Mouse (Mus musculus): ENCODE results near the gene Lgals3. TPM values are rescaled to one million over a fixed set of nuclear protein-coding genes. Genes with fewer than 3 reads are reported as not detected.

The Lgals3 gene
- polyA plus RNA-seq, 1 experiment from 2014 or later: 2.6 TPM

DNA sequence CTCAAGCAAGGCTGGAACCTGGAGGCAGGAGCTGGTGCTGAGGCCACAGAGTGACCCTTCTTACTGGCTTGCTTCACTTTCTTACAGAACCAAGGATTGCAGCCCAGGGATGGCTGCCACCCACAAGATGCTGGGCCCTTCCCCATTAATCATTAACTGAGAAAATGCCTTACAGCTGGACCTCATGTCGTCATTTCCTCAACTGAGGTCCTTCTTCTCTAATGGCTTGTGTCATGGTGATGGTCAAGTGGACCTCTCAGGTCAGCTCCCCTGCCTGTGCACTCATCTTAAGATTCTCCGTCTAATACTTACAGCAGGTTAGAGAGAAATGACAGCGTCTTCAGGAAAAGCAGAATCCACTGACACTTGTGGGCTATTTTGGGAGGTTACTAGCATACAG, 49.8 kb downstream of the Lgals3 start:
- no peak for ATAC-seq (replicated peaks)

DNA sequence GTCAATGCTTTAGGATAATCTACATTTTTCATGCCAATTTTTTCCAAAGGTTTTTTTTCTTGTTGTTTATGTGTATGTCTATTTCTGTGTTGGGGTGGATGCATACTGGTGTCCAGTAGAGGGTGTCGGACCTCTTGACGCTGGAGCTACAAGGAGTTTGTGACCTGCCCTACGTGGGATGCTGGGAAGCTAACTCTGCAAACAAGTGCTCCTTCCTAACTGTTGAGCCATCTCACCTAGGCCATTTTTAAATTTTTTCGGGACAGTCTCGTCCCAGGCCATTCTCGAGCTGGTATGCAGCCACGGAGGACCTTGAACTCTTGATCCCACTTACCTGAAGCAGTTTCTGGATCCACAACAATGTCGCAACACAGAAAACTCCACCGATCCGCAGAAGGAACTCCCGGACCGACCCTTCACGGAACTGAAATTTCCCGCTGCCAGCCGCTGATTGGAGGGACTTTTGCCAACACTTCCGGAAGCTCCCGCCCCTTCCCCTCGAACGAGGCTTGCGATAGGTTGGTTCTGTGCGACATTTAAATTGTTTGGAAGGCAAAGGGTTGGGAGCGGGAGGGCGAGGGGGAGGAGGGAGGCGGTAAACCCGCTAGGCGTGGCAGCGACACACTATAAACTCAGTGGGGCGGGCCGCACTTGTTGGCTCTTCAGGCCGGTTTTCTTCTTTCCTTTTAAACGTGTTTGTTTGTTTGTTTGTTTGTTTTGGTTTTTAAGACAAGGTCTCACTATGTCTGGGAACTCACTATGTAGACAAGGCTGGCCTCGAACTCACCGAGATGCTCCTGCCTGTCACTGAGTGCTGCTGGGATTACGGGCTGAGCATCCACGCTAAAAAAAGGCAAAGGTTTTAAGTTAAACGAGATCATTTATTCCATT, 50.5 kb downstream of the Lgals3 start, which contains the start of gene Dlgap5:
Dlgap5 (minus strand) TSS at position 633 of the 891 bp plus-strand sequence.
- Histone ChIP-seq H3K27me3 (no peaks in the 10 kb centered on the region), H3K4me1 (peaks cover 17% of the 10 kb centered on the region), H3K4me3 (peak within 1 kb of the TSS; percentile 49), H3K9ac (replicated peaks) (peak within 1 kb of the TSS; percentile 32), H3K27ac (replicated peaks) (no peak within 1 kb of the TSS), H3K4me2 (replicated peaks) (peak within 1 kb of the TSS; percentile 68), H3K9me3 (no peaks in the 10 kb centered on the region), H3K36me3 (no peaks in the 10 kb centered on the region; the same call in 1 of the 2 replicates)
- WGBS: 3% methylated on average over 36 of the region's 36 CpGs
- peak; percentile 98 for ATAC-seq (replicated peaks)

More for the DNA sequence above, 49.8 kb downstream of the Lgals3 start:
- no peak overlapping the region for H3K27ac ChIP-seq (replicated peaks)
- H3K4me2 ChIP-seq (replicated peaks): peak overlapping the region; percentile 68
- 39% methylated on average over 3 of the region's 3 CpGs for WGBS
- H3K36me3 ChIP-seq: no peaks in the 10 kb centered on the region; the same call in 1 of the 2 replicates
- no peaks in the 10 kb centered on the region for H3K27me3 ChIP-seq
- H3K9me3 ChIP-seq: no peaks in the 10 kb centered on the region
- peak overlapping the region; percentile 28; the same call in 1 of the 2 replicates for H3K9ac ChIP-seq (replicated peaks)
- H3K4me1 ChIP-seq: peaks cover 17% of the 10 kb centered on the region
- H3K4me3 ChIP-seq: peak overlapping the region; percentile 49

DNA sequence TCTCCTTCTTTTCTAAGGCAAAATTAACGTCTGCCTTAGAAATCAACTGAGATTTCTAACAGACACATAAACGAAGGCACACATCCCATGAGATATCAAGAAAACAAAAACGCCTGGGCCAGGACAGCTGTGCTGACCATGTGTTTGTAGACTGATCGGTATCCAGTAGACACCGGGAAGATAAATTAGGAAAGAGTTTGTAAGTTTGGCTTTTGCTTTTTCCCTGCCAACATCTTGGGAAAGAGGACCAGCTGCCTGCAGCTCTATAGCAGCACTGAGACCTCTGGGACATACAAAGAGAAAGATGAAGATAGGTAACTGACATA, 51.1 kb downstream of the Lgals3 start:
- no peaks in the 10 kb centered on the region; the same call in 1 of the 2 replicates for H3K36me3 ChIP-seq
- peak overlapping the region; percentile 49 for H3K4me3 ChIP-seq
- peak overlapping the region; percentile 68 for H3K4me2 ChIP-seq (replicated peaks)
- 51% methylated on average over 5 of the region's 5 CpGs for WGBS
- ATAC-seq (replicated peaks): no peak
- peak overlapping the region; percentile 32; the same call in 1 of the 2 replicates for H3K9ac ChIP-seq (replicated peaks)
- no peaks in the 10 kb centered on the region for H3K27me3 ChIP-seq
- no peak overlapping the region for H3K27ac ChIP-seq (replicated peaks)
- H3K4me1 ChIP-seq: peaks cover 17% of the 10 kb centered on the region
- H3K9me3 ChIP-seq: no peaks in the 10 kb centered on the region

DNA sequence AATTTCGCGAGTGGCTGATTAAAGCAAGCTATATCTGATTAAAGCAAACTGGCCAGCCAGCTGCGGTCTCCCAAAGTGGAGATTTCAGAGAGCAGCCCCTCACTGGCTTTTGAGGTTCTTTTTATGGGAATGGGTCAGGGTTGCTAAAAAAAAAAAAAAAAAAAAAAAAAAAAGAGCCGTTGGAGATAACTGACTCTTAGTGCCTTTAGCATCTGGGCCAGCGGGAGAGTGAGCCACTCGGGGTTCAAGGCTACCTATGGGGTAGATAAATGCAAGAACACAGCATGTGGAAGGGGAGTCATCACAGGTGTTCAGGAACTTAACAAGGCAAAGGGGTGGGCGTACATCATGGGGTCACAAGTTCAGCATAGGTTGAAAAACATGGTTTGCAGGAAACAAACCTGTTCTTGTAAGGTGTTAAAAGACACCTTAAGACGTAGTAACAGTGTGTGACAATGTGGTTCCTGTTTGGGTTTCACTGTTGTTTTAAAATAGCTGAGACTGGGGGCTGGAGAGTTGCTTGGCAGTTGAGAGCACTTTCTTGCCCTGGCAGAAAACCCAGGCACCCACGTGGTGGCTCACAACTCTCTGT, 51.6 kb downstream of the Lgals3 start:
- Histone ChIP-seq H3K4me2 (replicated peaks) (no peak overlapping the region), H3K4me1 (peaks cover 17% of the 10 kb centered on the region), H3K27me3 (no peaks in the 10 kb centered on the region), H3K4me3 (no peak overlapping the region), H3K36me3 (no peaks in the 10 kb centered on the region; the same call in 1 of the 2 replicates), H3K27ac (replicated peaks) (no peak overlapping the region), H3K9me3 (no peaks in the 10 kb centered on the region), H3K9ac (replicated peaks) (no peak overlapping the region)
- no peak for ATAC-seq (replicated peaks)
- WGBS: 92% methylated on average over 9 of the region's 9 CpGs

DNA sequence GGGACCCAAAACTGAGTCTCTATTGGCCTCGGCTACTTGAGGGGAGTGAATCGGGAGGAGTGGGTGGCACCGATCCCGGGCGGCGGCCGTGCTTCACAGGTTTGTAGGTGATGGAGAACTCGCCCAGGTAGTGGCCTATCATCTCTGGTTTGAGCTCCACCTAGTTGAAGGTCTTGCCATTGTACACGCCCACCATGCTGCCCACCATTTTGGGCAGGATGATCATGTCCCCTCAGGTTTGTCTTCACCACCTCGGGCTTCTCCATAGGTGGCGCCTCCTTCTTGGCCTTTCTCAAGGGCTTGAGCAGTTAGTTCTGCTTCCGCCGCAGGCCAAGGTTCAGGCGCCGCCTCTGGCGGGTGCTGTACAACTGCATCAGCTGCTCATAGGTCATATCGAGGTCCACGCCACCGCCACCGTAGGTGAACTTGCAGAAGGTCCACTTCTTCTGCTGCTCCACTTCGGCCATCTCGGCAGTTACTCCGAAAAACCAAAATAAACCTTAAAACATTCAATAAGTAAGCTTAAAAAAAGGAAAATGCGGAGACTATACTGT, 52.2 kb downstream of the Lgals3 start:
- Histone ChIP-seq H3K4me3 (no peak overlapping the region), H3K27me3 (no peaks in the 10 kb centered on the region), H3K9me3 (no peaks in the 10 kb centered on the region), H3K36me3 (no peaks in the 10 kb centered on the region), H3K9ac (replicated peaks) (no peak overlapping the region), H3K4me2 (replicated peaks) (no peak overlapping the region), H3K27ac (replicated peaks) (no peak overlapping the region), H3K4me1 (peaks cover 17% of the 10 kb centered on the region)
- ATAC-seq (replicated peaks): no peak
- WGBS: 94% methylated on average over 24 of the region's 24 CpGs

DNA sequence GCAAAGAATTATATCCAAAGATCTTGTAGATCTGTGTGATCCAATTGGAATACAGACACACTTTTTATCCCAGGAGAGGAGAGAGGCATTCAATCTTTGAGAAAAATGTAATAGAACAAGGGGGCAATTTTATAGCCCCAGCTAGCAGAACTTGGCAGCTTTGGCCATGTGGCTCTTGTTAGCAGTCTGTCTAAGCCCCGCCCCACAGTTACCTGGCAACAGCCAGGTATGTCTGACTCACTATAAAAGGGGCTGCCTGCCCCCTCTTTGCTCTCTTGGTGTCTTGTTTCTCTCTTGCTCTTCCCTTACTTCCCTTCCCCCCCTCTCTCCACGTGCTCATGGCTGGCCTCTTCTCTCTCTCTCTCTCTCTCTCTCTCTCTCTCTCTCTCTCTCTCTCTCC, 54.1 kb downstream of the Lgals3 start:
- Histone ChIP-seq H3K36me3 (no peaks in the 10 kb centered on the region), H3K27ac (replicated peaks) (no peak overlapping the region), H3K9me3 (no peaks in the 10 kb centered on the region), H3K4me1 (peaks cover 17% of the 10 kb centered on the region), H3K4me2 (replicated peaks) (no peak overlapping the region), H3K9ac (replicated peaks) (no peak overlapping the region), H3K27me3 (no peaks in the 10 kb centered on the region), H3K4me3 (no peak overlapping the region)
- 55% methylated on average over 2 of the region's 2 CpGs for WGBS
- ATAC-seq (replicated peaks): no peak

DNA sequence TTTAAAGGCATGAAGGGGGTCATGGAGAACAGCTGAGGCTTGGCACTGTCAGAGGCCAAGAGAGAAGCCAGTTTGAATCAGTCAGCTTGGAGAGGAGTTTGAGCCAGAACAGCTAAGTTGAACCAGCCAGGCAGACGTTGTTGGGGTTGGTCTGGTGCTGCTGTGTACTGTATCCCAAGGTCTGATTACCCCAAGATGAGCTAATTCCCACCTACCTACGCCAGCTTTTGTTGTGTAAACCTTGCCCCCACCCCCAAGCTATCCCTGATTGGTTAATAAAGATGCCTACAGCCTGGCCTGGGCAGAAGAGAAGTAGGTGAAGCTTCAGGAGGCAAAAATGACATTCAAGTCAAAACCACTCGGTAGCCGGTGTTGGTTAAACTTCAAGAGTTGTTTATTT, 54.9 kb downstream of the Lgals3 start:
- Histone ChIP-seq H3K27ac (replicated peaks) (no peak overlapping the region), H3K4me3 (no peak overlapping the region), H3K9ac (replicated peaks) (no peak overlapping the region), H3K4me1 (peaks cover 9% of the 10 kb centered on the region), H3K4me2 (replicated peaks) (no peak overlapping the region), H3K27me3 (no peaks in the 10 kb centered on the region), H3K9me3 (no peaks in the 10 kb centered on the region), H3K36me3 (no peaks in the 10 kb centered on the region)
- WGBS: 75% methylated on average over 4 of the region's 4 CpGs
- no peak for ATAC-seq (replicated peaks)

DNA sequence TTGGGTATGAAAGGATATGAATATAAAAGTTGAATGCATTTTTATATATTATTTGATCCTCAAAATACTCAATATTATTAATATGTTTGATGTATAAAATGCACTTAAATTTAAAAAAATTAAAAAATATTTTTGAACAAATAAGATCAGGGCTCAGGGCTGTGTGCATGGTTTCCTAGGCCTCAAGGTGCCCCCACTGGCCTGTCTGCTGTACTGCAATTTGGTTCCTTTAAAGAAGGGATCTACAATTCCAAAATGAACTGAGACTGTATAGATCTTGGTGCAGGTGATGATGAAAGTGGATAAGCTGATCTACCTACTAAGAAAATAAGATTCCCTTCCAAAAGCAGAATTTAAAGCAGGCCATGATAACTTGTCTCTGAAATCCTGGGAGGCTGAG, 65.4 kb downstream of the Lgals3 start:
- Histone ChIP-seq H3K27ac (replicated peaks) (no peak overlapping the region), H3K4me1 (no peaks in the 10 kb centered on the region), H3K9ac (replicated peaks) (no peak overlapping the region), H3K36me3 (no peaks in the 10 kb centered on the region), H3K27me3 (no peaks in the 10 kb centered on the region), H3K4me2 (replicated peaks) (no peak overlapping the region), H3K9me3 (no peaks in the 10 kb centered on the region), H3K4me3 (no peak overlapping the region)
- no peak for ATAC-seq (replicated peaks)

Other genes with a start within 250 kb of the Lgals3 start
- gene Gch1, start 178.3 kb upstream of the Lgals3 start, polyA plus RNA-seq (2015; fragmentation: Nextera tagmentation; extraction: Ambion mirVana): 1.7 and 2.3 TPM in 2 replicates
- 17.7 and 19.9 TPM in 2 replicates for gene Wdhd1, start 90.9 kb upstream of the Lgals3 start, polyA plus RNA-seq (2015; fragmentation: Nextera tagmentation; extraction: Ambion mirVana)
- gene Socs4, start 90.8 kb upstream of the Lgals3 start, polyA plus RNA-seq (2015; fragmentation: Nextera tagmentation; extraction: Ambion mirVana): 3.1 and 3.6 TPM in 2 replicates
- 58.8 and 59.7 TPM in 2 replicates for gene Mapk1ip1l, start 69.5 kb upstream of the Lgals3 start, polyA plus RNA-seq (2015; fragmentation: Nextera tagmentation; extraction: Ambion mirVana)
- 17.7 and 22.4 TPM in 2 replicates for gene Dlgap5, start 50.7 kb downstream of the Lgals3 start, polyA plus RNA-seq (2015; fragmentation: Nextera tagmentation; extraction: Ambion mirVana)
- gene Fbxo34, start 82.7 kb downstream of the Lgals3 start, polyA plus RNA-seq (2015; fragmentation: Nextera tagmentation; extraction: Ambion mirVana): 20.4 and 22.5 TPM in 2 replicates
- gene Atg14, start 202.9 kb downstream of the Lgals3 start, polyA plus RNA-seq (2015; fragmentation: Nextera tagmentation; extraction: Ambion mirVana): 21.8 and 22.6 TPM in 2 replicates

Data from forebrain, embryonic 15.5 days (tissue).